Mouse (Mus musculus) frontal cortex, postnatal 36 days (tissue): ENCODE measurements around the gene Cdh1.

Experiments used
- DNase-seq, 2 experiments: peaks; one replicate each; pipeline ENCODE4 v3.0.0; 2022; ENCODE audit warnings: low spot score in 2 of 2

Cdh1 gene

GRCm38 (mm10) chr8:106623451-106623850 is 20.3 kb downstream of the Cdh1 start:
- no peak for DNase-seq

GRCm38 (mm10) chr8:106623954-106624353 is 20.8 kb downstream of the Cdh1 start:
- no peak for DNase-seq

GRCm38 (mm10) chr8:106624743-106625142 is 21.6 kb downstream of the Cdh1 start:
- no peak for DNase-seq

GRCm38 (mm10) chr8:106626096-106626865 is 23.1 kb downstream of the Cdh1 start:
- DNase-seq, result no peak

DNA sequence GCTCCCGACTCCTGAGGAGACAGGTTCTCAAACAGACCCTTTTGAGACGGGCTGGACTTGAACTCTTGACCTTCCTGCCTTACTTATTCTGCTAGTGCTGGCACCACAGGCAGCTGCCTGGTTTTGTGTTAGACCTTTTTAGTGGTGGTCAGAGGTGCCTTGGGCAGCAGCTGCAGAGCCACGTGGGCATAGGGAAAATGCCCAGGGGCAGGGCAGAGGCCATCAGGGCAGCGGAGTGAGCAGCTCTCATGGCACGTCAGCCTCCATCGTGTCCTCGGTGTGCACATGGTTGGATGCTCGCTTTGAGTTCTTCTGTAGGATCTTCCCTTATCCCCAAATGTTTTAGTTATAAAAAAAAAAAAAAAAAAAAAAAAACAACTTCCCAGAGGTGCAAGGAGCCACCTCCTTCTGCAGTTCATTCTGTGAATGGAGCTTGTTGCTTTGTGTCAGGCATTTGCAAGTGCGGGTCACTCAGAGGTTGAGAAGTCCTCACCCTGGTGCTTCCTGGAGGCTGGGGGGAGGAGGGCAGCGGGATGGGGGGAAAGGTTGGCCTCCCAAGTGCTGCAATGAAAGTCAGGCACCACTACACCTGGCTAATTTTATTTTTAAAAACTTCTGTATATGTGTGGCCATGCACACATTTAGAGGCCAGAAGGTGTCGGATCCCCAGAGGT is 25.3 kb downstream of the Cdh1 start:
- DNase-seq, result no peak

DNA sequence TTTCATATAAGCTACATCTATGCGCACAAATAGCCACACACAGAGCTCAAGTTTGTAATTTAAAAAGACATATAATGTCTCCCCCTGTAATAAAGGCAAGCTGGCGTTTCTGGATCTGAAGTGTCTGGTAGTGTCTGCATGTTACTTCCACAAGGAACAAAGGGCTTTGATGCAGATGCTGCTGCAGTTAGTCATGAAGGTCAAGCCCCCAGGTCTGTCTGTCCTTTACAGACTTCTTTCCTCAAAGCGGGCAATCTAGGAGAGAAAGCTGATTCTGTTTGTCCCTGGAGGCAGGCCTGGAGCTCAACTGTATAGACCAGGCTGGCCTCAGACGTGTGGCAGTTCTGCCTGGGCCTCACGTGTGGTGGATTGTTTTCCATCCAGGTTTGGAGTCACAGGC is 26.3 kb downstream of the Cdh1 start:
- no peak for DNase-seq

GRCm38 (mm10) chr8:106631904-106632303 is 28.8 kb downstream of the Cdh1 start:
- DNase-seq, result no peak

GRCm38 (mm10) chr8:106632650-106633049 is 29.5 kb downstream of the Cdh1 start:
- DNase-seq, result no peak

DNA sequence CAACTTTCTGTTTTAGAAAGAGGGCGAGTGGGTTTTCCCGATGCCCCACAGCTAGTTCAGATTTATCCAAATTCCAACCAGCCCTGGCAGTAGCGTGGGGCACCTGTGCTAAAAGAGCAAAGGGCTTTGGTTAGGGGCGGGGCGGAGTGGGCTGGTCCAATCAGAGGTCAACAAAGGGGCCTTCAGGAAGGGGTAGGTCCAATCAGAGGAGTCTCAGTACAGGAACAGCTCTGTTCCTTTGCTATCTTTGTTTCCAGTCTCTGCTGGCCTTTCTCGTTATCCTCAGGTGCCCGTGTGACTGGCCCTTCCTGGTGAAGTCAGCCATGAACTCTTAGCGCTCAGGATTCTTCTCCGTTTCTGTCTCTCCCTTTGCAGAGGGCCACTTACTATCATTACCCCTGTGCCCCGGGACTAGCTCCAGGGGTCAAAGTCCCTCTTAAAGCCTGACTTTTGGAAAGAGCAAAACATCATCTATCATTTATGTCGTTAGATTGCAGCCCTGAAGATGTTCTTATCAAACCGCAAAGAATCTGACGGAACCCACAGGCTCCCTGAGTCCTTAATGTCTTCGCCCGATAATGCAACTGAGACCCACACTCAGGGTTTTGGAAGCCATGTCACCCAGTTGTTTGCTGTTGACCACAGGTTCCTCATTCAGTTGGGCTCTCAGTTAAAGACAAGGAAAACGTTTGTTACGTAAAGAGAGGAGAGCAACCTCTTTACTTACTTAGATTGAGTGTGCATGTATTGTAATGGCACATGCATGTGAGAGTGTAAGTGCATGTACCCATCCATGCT is 30.4 kb downstream of the Cdh1 start:
- no peak for DNase-seq

DNA sequence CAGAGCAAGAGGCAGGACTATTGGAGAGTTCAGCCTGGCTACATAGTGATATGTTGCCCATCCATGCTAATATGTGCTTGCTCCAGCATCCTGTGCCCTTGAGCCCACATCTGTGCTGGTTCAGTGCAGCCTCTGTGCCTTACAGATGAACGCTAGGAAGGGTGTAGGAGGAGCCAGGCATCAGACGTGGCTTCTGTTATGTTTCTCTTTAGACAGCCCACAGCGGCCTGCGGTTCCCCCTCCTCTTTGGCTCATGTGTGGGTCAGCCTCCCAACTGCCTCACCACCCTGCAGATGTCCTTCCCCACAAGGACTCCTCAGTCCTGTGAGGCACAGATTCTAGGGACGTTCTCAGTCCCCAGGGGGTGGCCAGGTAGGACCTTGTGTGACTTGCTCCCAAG is 32.1 kb downstream of the Cdh1 start:
- no peak for DNase-seq

GRCm38 (mm10) chr8:106637446-106637845 is 34.3 kb downstream of the Cdh1 start:
- DNase-seq, result no peak

- no peak for DNase-seq
These were observed 35.7 kb downstream of the Cdh1 start for GRCm38 (mm10) chr8:106638768-106639295.

DNA sequence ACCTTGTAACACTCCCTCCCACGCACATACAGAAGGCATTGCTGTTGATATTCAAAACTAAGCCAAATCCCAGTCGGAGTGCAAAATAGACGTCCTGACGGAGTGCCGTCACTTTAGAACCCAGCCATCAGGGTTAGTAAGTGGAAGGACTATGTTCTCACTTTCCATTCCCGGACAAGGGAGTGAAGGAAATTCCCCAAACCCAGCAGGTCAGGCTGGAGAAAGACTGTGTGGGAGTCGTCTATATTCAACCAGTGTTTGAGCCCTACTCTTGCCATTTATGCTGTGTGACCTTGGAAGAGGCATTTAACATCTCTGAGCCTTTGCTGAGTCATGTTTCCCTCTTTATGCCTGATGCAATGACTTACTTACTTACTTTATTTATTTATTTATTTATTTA is 37.1 kb downstream of the Cdh1 start:
- DNase-seq, result no peak

- no peak for DNase-seq
These were observed 37.8 kb downstream of the Cdh1 start for GRCm38 (mm10) chr8:106640921-106641320.

DNA sequence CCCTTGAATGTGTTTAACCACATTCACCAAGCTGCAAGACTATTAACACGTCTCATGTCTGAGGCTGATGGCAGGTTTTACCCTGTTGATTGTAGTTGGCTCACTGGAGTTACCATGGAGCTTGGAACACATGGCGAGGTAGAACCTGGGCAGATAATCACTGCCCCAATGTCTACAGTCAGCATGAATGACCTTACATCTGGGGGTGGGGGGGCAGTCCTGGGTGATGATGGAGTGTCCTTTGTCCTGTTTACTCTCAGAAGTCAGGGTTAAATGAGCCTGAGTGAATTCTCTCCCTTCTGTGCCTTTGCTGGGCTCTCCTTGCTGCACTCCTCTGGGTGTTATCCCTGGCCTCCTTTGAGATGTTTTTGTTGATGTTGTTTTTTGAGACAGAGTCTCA is 39.0 kb downstream of the Cdh1 start:
- DNase-seq, result no peak

GRCm38 (mm10) chr8:106643100-106643499 is 39.9 kb downstream of the Cdh1 start:
- DNase-seq, result no peak

- DNase-seq, result no peak
These were observed 41.8 kb downstream of the Cdh1 start for GRCm38 (mm10) chr8:106644957-106645356.

- no peak for DNase-seq
These were observed 43.0 kb downstream of the Cdh1 start for GRCm38 (mm10) chr8:106646153-106646552.

DNA sequence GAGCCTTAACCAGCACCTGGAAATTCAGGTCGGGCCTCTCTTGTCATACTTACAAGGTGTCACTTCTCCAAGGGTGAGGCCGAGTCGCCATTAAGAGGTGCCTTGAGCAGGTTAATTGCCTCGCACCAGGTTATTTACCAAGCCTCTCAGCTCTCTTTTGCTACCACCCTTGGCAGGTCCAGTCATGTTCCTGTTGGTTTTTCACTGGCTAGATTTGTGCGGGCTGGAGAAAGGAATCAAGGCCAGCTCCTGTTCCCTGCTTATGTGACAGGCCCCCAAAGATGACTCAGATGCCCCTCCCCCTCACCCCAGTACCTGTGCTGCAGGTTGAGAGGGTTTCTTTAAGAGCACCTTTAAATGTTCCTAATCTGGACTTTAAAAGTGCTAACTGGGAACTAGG is 43.6 kb downstream of the Cdh1 start:
- no peak for DNase-seq

- DNase-seq, result peak; percentile 76 to 84
These were observed 44.2 kb downstream of the Cdh1 start for GRCm38 (mm10) chr8:106647387-106647786.

- DNase-seq, result no peak
These were observed 45.3 kb downstream of the Cdh1 start for GRCm38 (mm10) chr8:106648421-106648820.

- no peak for DNase-seq
These were observed 48.8 kb downstream of the Cdh1 start for GRCm38 (mm10) chr8:106651994-106652393.
